Mouse (Mus musculus): Measurements from ENCODE around the gene Atp10a. TPM values are rescaled to one million over a fixed set of nuclear protein-coding genes. Genes with fewer than 3 reads are reported as not detected.

Gene Atp10a
- polyA plus RNA-seq, 1 experiment from 2014 or later: 1.5 TPM

DNA sequence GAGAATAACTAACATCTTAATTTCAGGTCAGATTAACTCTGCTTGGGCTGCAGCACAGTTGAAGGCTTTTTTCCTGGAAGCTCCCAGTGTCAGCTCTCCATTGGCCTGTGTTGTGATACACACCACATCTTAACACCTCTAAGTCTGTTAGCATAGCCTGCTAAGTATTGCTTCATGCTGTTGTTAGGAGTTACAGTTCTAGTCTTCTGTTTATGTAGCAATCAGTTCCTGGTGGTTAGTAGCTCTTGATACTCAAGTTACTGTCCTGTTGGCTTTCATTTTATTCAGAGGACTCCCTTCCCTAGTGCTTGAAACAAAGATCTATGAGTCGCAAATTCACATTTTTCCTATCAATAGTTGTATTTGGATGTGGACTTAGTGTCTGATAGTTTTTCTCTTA, 39.7 kb downstream of the Atp10a start:
- no peak overlapping the region for H3K4me2 ChIP-seq
- H3K27me3 ChIP-seq (ENCODE audit: control insufficient read depth, insufficient read depth, low read length): no peaks in the 10 kb centered on the region
- ATAC-seq (replicated peaks; ENCODE audit: insufficient number of reproducible peaks, low FRiP score, low TSS enrichment): no peak
- H3K27ac ChIP-seq (ENCODE audit: low read depth, low read length): no peak overlapping the region
- H3K4me1 ChIP-seq (ENCODE audit: control insufficient read depth, insufficient read depth, low read length): no peaks in the 10 kb centered on the region
- H3K9ac ChIP-seq (ENCODE audit: low read depth, low read length): no peak overlapping the region
- no peaks in the 10 kb centered on the region for H3K9me3 ChIP-seq (replicated peaks; ENCODE audit: control insufficient read depth, low read length)
- H3K36me3 ChIP-seq (ENCODE audit: control insufficient read depth, insufficient read depth, low read length): no peaks in the 10 kb centered on the region
- no peak overlapping the region for H3K4me3 ChIP-seq (ENCODE audit: low read depth, low read length)
- 67% methylated on average over 1 of the region's 1 CpGs for WGBS (ENCODE audit: insufficient replicate concordance)

DNA sequence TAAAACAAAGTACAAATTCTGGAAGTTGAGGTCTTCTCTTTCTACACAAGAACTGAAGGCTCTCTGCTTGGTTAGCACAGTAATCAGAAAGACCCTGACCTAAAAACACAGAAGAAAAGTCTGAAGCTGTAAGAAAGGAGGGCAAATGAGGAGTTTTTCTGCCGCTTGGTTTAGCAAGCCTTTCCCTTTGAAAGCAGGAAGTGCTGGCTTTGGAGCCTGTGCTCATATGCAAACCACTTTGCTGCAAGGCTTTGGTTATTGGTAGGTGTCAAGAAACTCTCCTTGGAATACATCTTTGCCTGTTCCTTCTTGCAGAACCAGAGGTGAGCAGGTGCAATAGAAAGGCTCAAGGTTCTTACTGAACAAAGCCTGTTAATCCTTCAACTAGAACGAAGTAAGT, 41.1 kb downstream of the Atp10a start:
- no peak for ATAC-seq (replicated peaks; ENCODE audit: insufficient number of reproducible peaks, low FRiP score, low TSS enrichment)
- WGBS (ENCODE audit: insufficient replicate concordance): 51% methylated on average over 2 of the region's 2 CpGs
- Histone ChIP-seq H3K9ac (ENCODE audit: low read depth, low read length) (no peak overlapping the region), H3K27me3 (ENCODE audit: control insufficient read depth, insufficient read depth, low read length) (no peaks in the 10 kb centered on the region), H3K9me3 (replicated peaks; ENCODE audit: control insufficient read depth, low read length) (no peaks in the 10 kb centered on the region), H3K4me2 (no peak overlapping the region), H3K36me3 (ENCODE audit: control insufficient read depth, insufficient read depth, low read length) (no peaks in the 10 kb centered on the region), H3K4me3 (ENCODE audit: low read depth, low read length) (no peak overlapping the region), H3K4me1 (ENCODE audit: control insufficient read depth, insufficient read depth, low read length) (no peaks in the 10 kb centered on the region), H3K27ac (ENCODE audit: low read depth, low read length) (no peak overlapping the region)

DNA sequence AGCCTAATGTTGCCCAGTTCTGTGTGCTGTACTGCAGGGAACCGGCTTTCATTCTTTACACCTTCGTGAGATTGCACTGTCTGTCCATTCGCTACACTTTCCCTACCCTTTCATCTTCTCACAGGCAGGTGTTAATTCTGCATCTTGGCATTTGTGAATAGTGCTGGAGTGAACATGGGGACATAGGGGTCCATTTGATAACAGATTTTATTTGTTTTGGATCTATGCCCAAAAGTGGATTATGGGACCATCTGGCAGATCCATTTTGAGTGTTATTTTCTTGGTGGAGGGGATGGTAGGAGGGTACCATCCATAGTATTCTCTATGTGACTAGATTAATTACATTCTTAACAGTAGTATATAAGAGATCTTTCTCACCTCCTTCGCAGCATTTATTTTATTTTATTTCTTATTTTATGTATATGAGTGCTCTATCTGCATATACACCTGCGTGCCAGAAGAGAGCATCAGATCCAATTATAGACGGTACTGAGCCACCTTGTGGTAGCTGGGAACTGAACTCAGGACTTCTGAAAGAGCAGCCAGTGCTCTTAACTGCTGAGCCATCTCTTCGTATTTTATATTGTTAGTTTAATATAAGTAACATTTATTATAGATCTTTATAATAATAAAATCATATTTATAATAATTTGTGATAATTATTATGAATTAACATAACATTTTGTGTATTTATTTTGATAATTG, 42.9 kb downstream of the Atp10a start:
- Histone ChIP-seq H3K9me3 (replicated peaks; ENCODE audit: control insufficient read depth, low read length) (no peaks in the 10 kb centered on the region), H3K36me3 (ENCODE audit: control insufficient read depth, insufficient read depth, low read length) (no peaks in the 10 kb centered on the region), H3K9ac (ENCODE audit: low read depth, low read length) (no peak overlapping the region), H3K27me3 (ENCODE audit: control insufficient read depth, insufficient read depth, low read length) (no peaks in the 10 kb centered on the region), H3K27ac (ENCODE audit: low read depth, low read length) (no peak overlapping the region), H3K4me1 (ENCODE audit: control insufficient read depth, insufficient read depth, low read length) (no peaks in the 10 kb centered on the region), H3K4me2 (no peak overlapping the region), H3K4me3 (ENCODE audit: low read depth, low read length) (no peak overlapping the region)
- whole genome bisulfite sequencing (ENCODE audit: insufficient replicate concordance): 78% methylated on average over 7 of the region's 7 CpGs
- ATAC-seq (replicated peaks; ENCODE audit: insufficient number of reproducible peaks, low FRiP score, low TSS enrichment): no peak

DNA sequence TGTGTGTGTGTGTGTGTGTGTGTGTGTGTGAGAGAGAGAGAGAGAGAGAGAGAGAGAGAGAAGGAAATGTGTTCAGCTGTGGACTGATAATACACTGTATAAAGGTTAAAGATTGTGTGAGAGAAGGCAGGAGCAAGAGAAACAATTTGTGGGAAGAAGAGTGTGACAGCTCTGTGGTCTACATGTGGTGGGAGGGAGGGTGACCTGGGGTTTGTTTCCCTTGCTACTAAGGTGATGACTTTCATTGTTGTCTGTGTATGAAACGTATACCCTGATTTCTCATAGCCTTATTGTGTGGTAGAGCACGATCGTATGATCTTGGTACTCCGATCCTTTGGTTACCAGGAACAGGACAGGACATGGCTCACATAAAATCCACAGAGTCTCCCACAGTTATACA, 45.3 kb downstream of the Atp10a start:
- no peak for ATAC-seq (replicated peaks; ENCODE audit: insufficient number of reproducible peaks, low FRiP score, low TSS enrichment)
- H3K27ac ChIP-seq (ENCODE audit: low read depth, low read length): no peak overlapping the region
- 84% methylated on average over 4 of the region's 4 CpGs for WGBS (ENCODE audit: insufficient replicate concordance)
- no peaks in the 10 kb centered on the region for H3K9me3 ChIP-seq (replicated peaks; ENCODE audit: control insufficient read depth, low read length)
- H3K4me2 ChIP-seq: no peak overlapping the region
- H3K36me3 ChIP-seq (ENCODE audit: control insufficient read depth, insufficient read depth, low read length): no peaks in the 10 kb centered on the region
- no peaks in the 10 kb centered on the region for H3K27me3 ChIP-seq (ENCODE audit: control insufficient read depth, insufficient read depth, low read length)
- no peak overlapping the region for H3K4me3 ChIP-seq (ENCODE audit: low read depth, low read length)
- H3K4me1 ChIP-seq (ENCODE audit: control insufficient read depth, insufficient read depth, low read length): no peaks in the 10 kb centered on the region
- no peak overlapping the region for H3K9ac ChIP-seq (ENCODE audit: low read depth, low read length)

DNA sequence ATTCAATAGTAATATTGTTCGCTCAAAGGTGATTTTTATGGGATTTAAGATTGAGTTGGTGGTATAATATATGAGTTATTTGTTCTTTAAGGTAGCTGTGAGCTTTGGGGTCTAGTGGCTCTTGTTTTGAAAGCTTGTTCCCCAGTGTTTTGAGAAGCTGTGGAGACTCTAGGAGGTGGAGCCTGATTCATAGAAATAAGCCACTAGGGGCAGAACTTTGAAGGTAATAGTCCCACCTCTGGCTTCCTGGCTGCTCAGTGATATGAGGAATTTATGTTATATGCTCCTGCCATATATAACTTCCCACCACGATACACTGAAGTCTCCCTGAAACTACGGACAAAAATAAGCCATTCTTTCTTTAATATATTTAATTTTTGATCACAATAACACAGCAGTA, 49.2 kb downstream of the Atp10a start:
- WGBS (ENCODE audit: insufficient replicate concordance): 84% methylated on average over 3 of the region's 3 CpGs
- no peaks in the 10 kb centered on the region for H3K36me3 ChIP-seq (ENCODE audit: control insufficient read depth, insufficient read depth, low read length)
- no peaks in the 10 kb centered on the region for H3K4me1 ChIP-seq (ENCODE audit: control insufficient read depth, insufficient read depth, low read length)
- ATAC-seq (replicated peaks; ENCODE audit: insufficient number of reproducible peaks, low FRiP score, low TSS enrichment): no peak
- no peaks in the 10 kb centered on the region for H3K27me3 ChIP-seq (ENCODE audit: control insufficient read depth, insufficient read depth, low read length)
- no peak overlapping the region for H3K4me3 ChIP-seq (ENCODE audit: low read depth, low read length)
- no peak overlapping the region for H3K27ac ChIP-seq (ENCODE audit: low read depth, low read length)
- H3K9ac ChIP-seq (ENCODE audit: low read depth, low read length): no peak overlapping the region
- H3K4me2 ChIP-seq: no peak overlapping the region
- no peaks in the 10 kb centered on the region for H3K9me3 ChIP-seq (replicated peaks; ENCODE audit: control insufficient read depth, low read length)

DNA sequence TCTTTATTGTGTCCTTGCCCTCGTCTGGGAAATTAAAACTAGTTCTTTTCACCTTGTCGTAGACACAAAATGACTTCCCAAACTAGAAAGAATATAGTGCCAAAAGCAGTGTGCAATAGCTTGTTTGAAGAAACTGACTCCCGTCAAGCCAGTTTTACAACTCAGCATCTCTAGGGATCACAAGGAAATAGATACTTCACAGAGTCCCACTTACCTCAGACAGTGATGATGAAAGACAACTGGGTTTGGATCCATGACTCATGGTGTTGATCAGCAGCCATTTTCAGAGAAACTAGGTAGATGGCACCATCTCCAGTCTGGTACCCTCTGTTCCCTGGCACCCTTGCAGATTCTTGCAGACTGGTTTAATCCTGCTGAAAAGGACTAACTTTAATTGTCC, 53.3 kb downstream of the Atp10a start:
- H3K9me3 ChIP-seq (replicated peaks; ENCODE audit: control insufficient read depth, low read length): no peaks in the 10 kb centered on the region
- H3K27ac ChIP-seq (ENCODE audit: low read depth, low read length): no peak overlapping the region
- no peak for ATAC-seq (replicated peaks; ENCODE audit: insufficient number of reproducible peaks, low FRiP score, low TSS enrichment)
- no peak overlapping the region for H3K4me2 ChIP-seq
- H3K36me3 ChIP-seq (ENCODE audit: control insufficient read depth, insufficient read depth, low read length): no peaks in the 10 kb centered on the region
- 83% methylated on average over 3 of the region's 3 CpGs for WGBS (ENCODE audit: insufficient replicate concordance)
- no peaks in the 10 kb centered on the region for H3K4me1 ChIP-seq (ENCODE audit: control insufficient read depth, insufficient read depth, low read length)
- no peaks in the 10 kb centered on the region for H3K27me3 ChIP-seq (ENCODE audit: control insufficient read depth, insufficient read depth, low read length)
- H3K9ac ChIP-seq (ENCODE audit: low read depth, low read length): no peak overlapping the region
- H3K4me3 ChIP-seq (ENCODE audit: low read depth, low read length): no peak overlapping the region

DNA sequence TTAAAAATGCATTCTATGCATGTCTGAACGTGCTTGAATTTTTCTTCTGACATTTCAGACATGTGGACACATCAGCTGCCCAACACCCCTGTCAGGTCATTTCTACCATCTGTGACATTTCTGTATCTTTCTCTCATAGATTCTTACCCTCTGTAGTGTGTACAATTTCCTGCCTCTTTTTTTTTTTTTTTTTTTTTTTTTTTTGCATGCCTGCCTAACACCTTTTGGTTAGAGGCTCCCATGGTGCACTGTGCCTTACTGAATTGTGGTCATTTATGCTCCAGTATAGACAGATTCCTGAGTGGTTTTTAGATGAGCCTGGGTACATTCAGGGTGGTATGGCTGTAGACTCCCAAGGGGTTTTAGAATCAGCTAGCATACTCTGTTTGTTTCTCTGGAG, 54.3 kb downstream of the Atp10a start:
- no peak for ATAC-seq (replicated peaks; ENCODE audit: insufficient number of reproducible peaks, low FRiP score, low TSS enrichment)
- Histone ChIP-seq H3K9ac (ENCODE audit: low read depth, low read length) (no peak overlapping the region), H3K4me3 (ENCODE audit: low read depth, low read length) (no peak overlapping the region), H3K4me1 (ENCODE audit: control insufficient read depth, insufficient read depth, low read length) (no peaks in the 10 kb centered on the region), H3K4me2 (no peak overlapping the region), H3K27ac (ENCODE audit: low read depth, low read length) (no peak overlapping the region), H3K9me3 (replicated peaks; ENCODE audit: control insufficient read depth, low read length) (no peaks in the 10 kb centered on the region), H3K36me3 (ENCODE audit: control insufficient read depth, insufficient read depth, low read length) (no peaks in the 10 kb centered on the region), H3K27me3 (ENCODE audit: control insufficient read depth, insufficient read depth, low read length) (no peaks in the 10 kb centered on the region)
- 77% methylated on average over 1 of the region's 1 CpGs for WGBS (ENCODE audit: insufficient replicate concordance)

DNA sequence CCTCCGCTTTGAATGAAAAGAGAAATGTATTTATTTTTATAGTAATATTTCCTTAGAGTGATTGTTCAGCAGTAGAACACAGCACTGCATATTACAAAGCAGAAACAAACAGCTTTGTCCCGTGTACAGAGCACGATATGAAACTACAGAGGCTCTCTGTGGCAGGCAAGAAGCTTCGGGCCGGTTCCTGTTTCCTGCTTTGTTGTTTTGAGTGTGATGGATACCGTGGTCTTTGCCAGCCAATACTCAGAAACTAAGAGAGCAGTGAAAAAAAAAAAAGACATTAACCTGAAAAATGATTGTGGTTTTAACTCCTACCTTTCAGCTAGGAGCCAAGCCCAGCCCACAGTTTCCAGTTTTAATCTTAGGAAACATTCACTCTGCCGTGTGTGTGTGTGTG, 55.8 kb downstream of the Atp10a start:
- H3K27me3 ChIP-seq (ENCODE audit: control insufficient read depth, insufficient read depth, low read length): no peaks in the 10 kb centered on the region
- 0 out of 2 replicates have a peak, but pooled peaks cover 3% of the 10 kb centered on the region for H3K4me1 ChIP-seq (ENCODE audit: control insufficient read depth, insufficient read depth, low read length)
- no peak overlapping the region for H3K9ac ChIP-seq (ENCODE audit: low read depth, low read length)
- ATAC-seq (replicated peaks; ENCODE audit: insufficient number of reproducible peaks, low FRiP score, low TSS enrichment): no peak
- no peak overlapping the region for H3K4me3 ChIP-seq (ENCODE audit: low read depth, low read length)
- 83% methylated on average over 7 of the region's 7 CpGs for WGBS (ENCODE audit: insufficient replicate concordance)
- H3K36me3 ChIP-seq (ENCODE audit: control insufficient read depth, insufficient read depth, low read length): no peaks in the 10 kb centered on the region
- no peak overlapping the region for H3K27ac ChIP-seq (ENCODE audit: low read depth, low read length)
- no peak overlapping the region for H3K4me2 ChIP-seq
- no peaks in the 10 kb centered on the region for H3K9me3 ChIP-seq (replicated peaks; ENCODE audit: control insufficient read depth, low read length)

DNA sequence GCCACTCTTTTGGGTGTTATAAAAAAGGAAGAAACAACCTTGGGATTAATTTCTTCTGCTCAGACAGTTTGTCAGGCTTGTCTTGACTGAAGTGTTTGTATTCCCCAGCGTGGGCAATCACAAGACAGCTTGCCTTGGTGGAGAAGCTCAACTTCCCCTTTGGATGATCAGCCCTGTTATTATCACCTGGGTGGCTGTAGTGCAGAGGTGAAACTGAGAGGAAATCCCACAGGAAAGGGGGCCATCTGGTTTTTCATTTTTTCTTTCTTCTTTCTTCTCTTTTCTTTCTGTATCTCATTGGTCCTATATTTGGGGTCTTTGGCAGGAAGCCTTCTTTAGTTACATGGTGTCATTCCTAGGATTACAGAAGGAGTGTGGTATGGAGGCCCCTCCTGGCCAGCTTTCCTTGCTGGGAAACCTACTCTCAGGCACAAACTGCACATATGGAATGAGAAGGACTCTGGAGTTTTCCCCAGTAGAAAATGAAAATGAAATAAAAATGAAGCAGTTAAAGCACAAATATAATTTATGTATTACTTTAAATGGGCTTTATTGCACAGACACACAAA, 59.7 kb downstream of the Atp10a start:
- Histone ChIP-seq H3K4me2 (no peak overlapping the region), H3K9ac (ENCODE audit: low read depth, low read length) (no peak overlapping the region), H3K27ac (ENCODE audit: low read depth, low read length) (no peak overlapping the region), H3K27me3 (ENCODE audit: control insufficient read depth, insufficient read depth, low read length) (no peaks in the 10 kb centered on the region), H3K4me1 (ENCODE audit: control insufficient read depth, insufficient read depth, low read length) (0 out of 2 replicates have a peak, but pooled peaks cover 3% of the 10 kb centered on the region), H3K9me3 (replicated peaks; ENCODE audit: control insufficient read depth, low read length) (no peaks in the 10 kb centered on the region), H3K36me3 (ENCODE audit: control insufficient read depth, insufficient read depth, low read length) (no peaks in the 10 kb centered on the region), H3K4me3 (ENCODE audit: low read depth, low read length) (no peak overlapping the region)
- no peak for ATAC-seq (replicated peaks; ENCODE audit: insufficient number of reproducible peaks, low FRiP score, low TSS enrichment)
- 50% methylated on average over 1 of the region's 1 CpGs for WGBS (ENCODE audit: insufficient replicate concordance)
